Mouse (Mus musculus): ENCODE results near the gene Smco3. TPM values are rescaled to one million over a fixed set of nuclear protein-coding genes. Genes with fewer than 3 reads are reported as not detected.
A peak's percentile ranks its signal among the peaks of the same experiment; 100 is the strongest.
"Not testable (repeated sequence)": the region's sequence is repeated elsewhere in the genome, so short reads cannot be mapped to it uniquely, and the experiment has no call there.

Smco3 gene
- 0.20 TPM in 1 of 2 replicates, not detected in the other for polyA plus RNA-seq (2015; fragmentation: Nextera tagmentation; extraction: Ambion mirVana)

DNA sequence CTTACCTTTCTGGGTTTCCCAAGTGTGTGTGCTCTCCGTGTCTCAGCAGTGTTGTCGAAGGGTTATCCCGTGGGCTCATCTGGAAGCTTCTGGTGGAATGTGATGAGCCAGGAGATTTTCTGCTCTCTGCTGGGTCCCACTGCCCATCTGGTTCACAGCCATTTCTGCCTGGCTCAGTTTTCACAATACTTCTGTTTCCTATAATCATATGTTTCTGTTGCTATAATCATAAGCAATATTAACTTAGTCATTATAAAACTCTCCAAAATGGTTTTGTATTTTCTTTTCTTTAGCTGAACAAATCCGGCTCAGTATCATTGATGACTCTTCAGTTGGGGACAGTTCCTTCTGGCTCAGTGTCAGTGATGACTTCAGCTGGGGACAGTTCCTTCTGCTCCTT lies at the start of gene Smco3:
Gene Smco3, minus strand, starts transcription at position 101 of the 400 bp plus-strand sequence.
- Histone ChIP-seq H3K4me2 (no peak within 1 kb of the TSS), H3K4me3 (no peak within 1 kb of the TSS), H3K9ac (no peak within 1 kb of the TSS)

DNA sequence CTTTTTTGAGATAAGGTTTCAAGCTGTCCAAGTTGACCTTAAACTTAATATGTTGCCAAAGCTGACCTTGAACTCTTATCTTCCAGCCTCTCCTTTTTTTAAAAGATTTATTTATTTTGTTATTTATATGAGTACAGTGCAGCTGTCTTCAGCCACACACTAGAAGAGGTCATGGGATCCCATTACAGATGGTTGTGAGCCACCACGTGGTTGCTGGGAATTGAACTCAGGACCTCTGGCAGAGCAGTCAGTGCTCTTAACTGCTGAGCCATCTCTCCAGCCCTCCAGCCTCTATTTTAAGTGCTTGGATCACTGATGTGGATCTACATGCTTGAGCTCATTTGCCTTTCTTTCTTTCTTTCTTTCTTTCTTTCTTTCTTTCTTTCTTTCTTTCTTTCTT lies 49.5 kb upstream of the Smco3 start:
- 47% methylated on average over 1 of the region's 1 CpGs for WGBS
- not testable (repeated sequence) for H3K4me2 ChIP-seq; H3K27me3 ChIP-seq (replicated peaks); ATAC-seq (ENCODE audit: extremely low read depth, insufficient number of reproducible peaks, low FRiP score, low TSS enrichment); H3K9ac ChIP-seq; H3K9me3 ChIP-seq; H3K4me3 ChIP-seq; H3K27ac ChIP-seq (replicated peaks); H3K36me3 ChIP-seq
- peaks cover 20% of the 10 kb centered on the region for H3K4me1 ChIP-seq

More for the DNA sequence above, at the start of gene Smco3:
- Histone ChIP-seq H3K27ac (replicated peaks) (no peak within 1 kb of the TSS), H3K36me3 (no peaks in the 10 kb centered on the region), H3K4me1 (no peaks in the 10 kb centered on the region), H3K9me3 (no peaks in the 10 kb centered on the region), H3K27me3 (replicated peaks) (peaks cover 5% of the 10 kb centered on the region; the same call in 1 of the 2 replicates)
- 43% methylated on average over 4 of the region's 4 CpGs for WGBS
- no peak for ATAC-seq (ENCODE audit: extremely low read depth, insufficient number of reproducible peaks, low FRiP score, low TSS enrichment)

DNA sequence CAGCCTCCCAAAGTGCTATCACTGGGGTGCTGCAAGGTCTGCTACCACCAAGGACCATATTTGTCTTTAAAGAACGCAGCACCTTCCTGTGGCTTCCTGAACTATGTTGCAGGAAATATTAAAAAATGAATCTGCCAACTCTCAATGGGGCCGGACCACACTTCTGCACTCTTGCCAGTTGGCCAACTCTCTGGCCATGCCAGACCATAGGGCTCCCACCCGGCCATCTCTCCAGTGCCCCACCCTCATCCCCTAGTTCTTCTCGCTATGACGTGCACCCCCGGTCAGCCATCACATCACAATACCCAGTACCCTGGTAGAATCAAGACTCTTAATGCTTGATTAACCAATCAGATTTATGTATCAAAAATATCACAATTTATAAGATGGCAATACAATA lies 48.7 kb upstream of the Smco3 start:
- Histone ChIP-seq H3K27me3 (replicated peaks) (no peaks in the 10 kb centered on the region), H3K4me2 (no peak overlapping the region), H3K4me3 (no peak overlapping the region), H3K36me3 (no peaks in the 10 kb centered on the region), H3K9ac (no peak overlapping the region), H3K9me3 (no peaks in the 10 kb centered on the region), H3K27ac (replicated peaks) (no peak overlapping the region), H3K4me1 (peaks cover 13% of the 10 kb centered on the region)
- 89% methylated on average over 6 of the region's 6 CpGs for WGBS
- no peak for ATAC-seq (ENCODE audit: extremely low read depth, insufficient number of reproducible peaks, low FRiP score, low TSS enrichment)

DNA sequence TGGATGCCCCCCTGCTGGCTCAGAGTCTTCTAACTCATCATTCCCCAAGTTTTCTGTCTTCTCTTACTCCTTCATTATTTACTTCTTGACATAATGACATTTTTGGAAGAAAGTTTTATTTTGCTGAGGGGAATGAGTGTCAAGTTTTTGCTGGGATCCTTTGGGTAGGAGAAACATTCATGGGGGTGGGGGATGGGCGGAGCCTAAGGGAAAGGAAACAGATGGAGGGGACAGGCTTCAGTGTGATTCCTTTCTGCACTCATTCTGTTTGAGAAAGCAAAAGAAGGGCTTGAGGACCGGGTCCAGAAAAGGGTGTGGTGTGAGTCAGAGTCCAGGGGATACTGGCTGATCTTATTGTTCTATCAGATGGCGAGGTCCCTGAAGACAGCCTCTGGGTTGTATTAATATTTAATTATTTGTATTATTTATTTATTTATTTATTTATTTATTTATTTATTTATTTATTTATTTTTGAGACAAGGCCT lies 48.2 kb upstream of the Smco3 start:
- no peak overlapping the region for H3K9ac ChIP-seq
- WGBS: 72% methylated on average over 3 of the region's 3 CpGs
- H3K4me1 ChIP-seq: peaks cover 13% of the 10 kb centered on the region
- no peaks in the 10 kb centered on the region for H3K27me3 ChIP-seq (replicated peaks)
- no peak overlapping the region for H3K27ac ChIP-seq (replicated peaks)
- H3K4me2 ChIP-seq: no peak overlapping the region
- no peaks in the 10 kb centered on the region for H3K9me3 ChIP-seq
- H3K36me3 ChIP-seq: no peaks in the 10 kb centered on the region
- no peak for ATAC-seq (ENCODE audit: extremely low read depth, insufficient number of reproducible peaks, low FRiP score, low TSS enrichment)
- H3K4me3 ChIP-seq: no peak overlapping the region

DNA sequence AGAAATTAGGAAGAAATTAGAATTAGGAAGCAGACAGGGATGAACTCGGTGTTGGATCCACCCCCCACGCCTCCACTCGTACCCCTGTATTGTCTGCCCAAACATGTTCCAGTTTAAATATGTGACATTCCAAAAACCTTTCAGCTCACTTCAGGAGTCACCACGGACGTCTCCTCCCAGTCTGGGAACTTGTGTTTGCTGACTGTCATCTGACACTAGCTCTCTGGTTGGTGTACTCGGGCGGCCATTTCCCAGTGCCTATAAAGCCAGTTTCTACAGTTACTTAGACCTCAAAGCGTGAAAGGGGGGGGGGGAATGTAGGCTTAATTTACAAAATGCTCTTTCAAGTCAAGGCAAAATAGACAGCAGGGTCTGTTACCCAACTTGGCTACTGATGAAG lies 46.4 kb upstream of the Smco3 start:
- no peak overlapping the region for H3K27ac ChIP-seq (replicated peaks)
- no peak overlapping the region for H3K4me3 ChIP-seq
- H3K9me3 ChIP-seq: no peaks in the 10 kb centered on the region
- H3K4me1 ChIP-seq: no peaks in the 10 kb centered on the region
- no peaks in the 10 kb centered on the region for H3K36me3 ChIP-seq
- no peak for ATAC-seq (ENCODE audit: extremely low read depth, insufficient number of reproducible peaks, low FRiP score, low TSS enrichment)
- no peaks in the 10 kb centered on the region for H3K27me3 ChIP-seq (replicated peaks)
- no peak overlapping the region for H3K9ac ChIP-seq
- 63% methylated on average over 8 of the region's 8 CpGs for WGBS
- no peak overlapping the region for H3K4me2 ChIP-seq

DNA sequence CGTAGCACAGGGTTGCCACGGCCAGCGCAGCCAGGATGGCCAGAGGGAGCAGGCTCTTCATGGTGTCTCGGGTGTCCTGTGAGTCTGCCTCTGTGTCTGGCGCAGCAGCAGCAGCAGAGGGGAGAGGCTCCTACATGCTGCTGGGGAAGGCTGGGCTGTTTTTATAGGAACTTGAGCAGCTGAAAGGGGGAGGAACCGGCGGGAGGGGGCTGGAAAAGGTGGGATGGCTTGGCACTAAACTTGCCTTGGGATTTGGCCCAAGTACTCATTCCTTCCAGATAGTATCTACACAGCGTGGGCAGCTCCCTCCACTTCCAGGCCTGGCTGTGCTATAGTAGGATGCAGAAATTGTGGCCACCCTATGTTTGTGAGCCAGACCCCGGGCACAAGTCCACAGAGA lies 40.4 kb upstream of the Smco3 start, which contains the start of gene Mgp:
Gene Mgp, minus strand, starts transcription at position 154 of the 400 bp plus-strand sequence.
- H3K27ac ChIP-seq (replicated peaks): peak within 1 kb of the TSS; percentile 85
- H3K4me2 ChIP-seq: peak within 1 kb of the TSS; percentile 65
- H3K4me1 ChIP-seq: peaks cover 28% of the 10 kb centered on the region
- peaks cover 12% of the 10 kb centered on the region for H3K36me3 ChIP-seq
- H3K9me3 ChIP-seq: no peaks in the 10 kb centered on the region
- H3K27me3 ChIP-seq (replicated peaks): no peaks in the 10 kb centered on the region
- peak; percentile 35; the same call in 1 of the 2 replicates for ATAC-seq (ENCODE audit: extremely low read depth, insufficient number of reproducible peaks, low FRiP score, low TSS enrichment)
- 18% methylated on average over 9 of the region's 9 CpGs for WGBS
- H3K9ac ChIP-seq: peak within 1 kb of the TSS; percentile 85
- peak within 1 kb of the TSS; percentile 55 for H3K4me3 ChIP-seq

DNA sequence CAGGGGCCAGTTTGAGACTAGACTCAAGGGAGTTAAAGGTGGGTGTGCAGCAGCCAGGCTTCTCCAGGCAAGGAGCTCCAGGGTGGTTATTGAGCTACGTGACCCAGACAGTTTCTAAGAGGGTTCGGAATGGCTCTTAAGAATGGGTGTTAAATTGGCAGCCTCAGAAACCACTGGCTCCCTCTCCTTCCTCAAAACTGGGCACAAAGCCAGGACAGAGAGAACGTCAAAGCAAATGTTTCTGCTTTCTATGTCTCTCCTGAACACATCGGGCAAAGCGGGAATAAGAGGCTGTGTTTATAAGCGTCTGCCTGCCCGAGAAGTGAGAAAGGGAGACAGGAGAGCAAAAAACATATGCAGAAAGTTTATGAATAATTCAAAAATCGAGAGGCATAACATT lies 39.3 kb upstream of the Smco3 start:
- H3K4me1 ChIP-seq: peaks cover 28% of the 10 kb centered on the region
- H3K27me3 ChIP-seq (replicated peaks): no peaks in the 10 kb centered on the region
- H3K9me3 ChIP-seq: no peaks in the 10 kb centered on the region
- WGBS: 16% methylated on average over 8 of the region's 8 CpGs
- H3K4me2 ChIP-seq: peak overlapping the region; percentile 65
- H3K9ac ChIP-seq: peak overlapping the region; percentile 75
- no peak for ATAC-seq (ENCODE audit: extremely low read depth, insufficient number of reproducible peaks, low FRiP score, low TSS enrichment)
- peaks cover 12% of the 10 kb centered on the region for H3K36me3 ChIP-seq
- peak overlapping the region; percentile 55 for H3K4me3 ChIP-seq
- H3K27ac ChIP-seq (replicated peaks): peak overlapping the region; percentile 75

DNA sequence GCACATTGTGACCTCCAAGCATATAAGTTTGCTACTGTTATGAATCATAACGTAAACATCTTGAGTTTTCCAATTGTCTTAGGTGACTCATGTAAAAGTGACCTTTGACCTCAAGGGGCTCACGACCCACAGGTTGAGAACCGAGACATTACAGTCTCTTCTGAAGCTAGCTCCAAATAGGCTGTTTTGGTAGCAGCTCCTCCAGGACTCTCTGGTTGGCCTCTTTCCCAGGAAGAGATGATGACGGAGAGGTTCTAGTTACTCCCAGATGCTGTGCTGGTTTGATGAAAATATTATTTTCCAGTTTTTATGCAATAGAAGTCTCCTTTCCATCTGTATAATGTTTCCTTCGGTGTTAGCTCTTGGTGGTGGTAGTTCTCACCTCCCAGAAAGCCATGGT lies 33.7 kb upstream of the Smco3 start:
- H3K9ac ChIP-seq: no peak overlapping the region
- H3K4me2 ChIP-seq: no peak overlapping the region
- H3K27me3 ChIP-seq (replicated peaks): no peaks in the 10 kb centered on the region
- WGBS: 67% methylated on average over 5 of the region's 5 CpGs
- peaks cover 7% of the 10 kb centered on the region; the same call in 1 of the 2 replicates for H3K4me1 ChIP-seq
- H3K4me3 ChIP-seq: no peak overlapping the region
- no peaks in the 10 kb centered on the region for H3K9me3 ChIP-seq
- no peak for ATAC-seq (ENCODE audit: extremely low read depth, insufficient number of reproducible peaks, low FRiP score, low TSS enrichment)
- no peak overlapping the region for H3K27ac ChIP-seq (replicated peaks)
- H3K36me3 ChIP-seq: peaks cover 12% of the 10 kb centered on the region

DNA sequence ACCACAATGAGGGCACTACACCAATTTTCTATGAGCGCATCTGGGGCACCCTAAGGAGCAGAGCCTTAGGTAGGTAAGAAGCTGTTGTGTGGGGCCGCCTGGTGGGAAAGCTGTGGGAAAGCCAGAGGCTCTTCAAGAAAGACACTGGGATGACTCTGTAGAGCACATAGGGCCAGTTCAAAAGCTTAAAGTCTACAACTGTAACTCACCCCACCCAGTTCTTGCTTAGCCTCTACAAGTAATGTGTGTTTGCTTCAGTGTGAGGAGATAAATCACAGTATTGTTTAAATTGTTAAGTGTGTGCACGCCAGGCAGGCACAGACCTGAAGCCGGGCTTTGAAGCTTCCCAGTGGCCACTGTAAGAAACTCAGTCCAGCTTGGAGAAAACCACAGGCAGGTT lies 30.9 kb upstream of the Smco3 start:
- no peak overlapping the region for H3K27ac ChIP-seq (replicated peaks)
- no peak overlapping the region for H3K9ac ChIP-seq
- no peaks in the 10 kb centered on the region for H3K36me3 ChIP-seq
- H3K4me2 ChIP-seq: no peak overlapping the region
- WGBS: 78% methylated on average over 4 of the region's 4 CpGs
- H3K27me3 ChIP-seq (replicated peaks): no peaks in the 10 kb centered on the region
- H3K9me3 ChIP-seq: no peaks in the 10 kb centered on the region
- H3K4me3 ChIP-seq: no peak overlapping the region
- H3K4me1 ChIP-seq: peaks cover 4% of the 10 kb centered on the region; the same call in 1 of the 2 replicates
- ATAC-seq (ENCODE audit: extremely low read depth, insufficient number of reproducible peaks, low FRiP score, low TSS enrichment): no peak

DNA sequence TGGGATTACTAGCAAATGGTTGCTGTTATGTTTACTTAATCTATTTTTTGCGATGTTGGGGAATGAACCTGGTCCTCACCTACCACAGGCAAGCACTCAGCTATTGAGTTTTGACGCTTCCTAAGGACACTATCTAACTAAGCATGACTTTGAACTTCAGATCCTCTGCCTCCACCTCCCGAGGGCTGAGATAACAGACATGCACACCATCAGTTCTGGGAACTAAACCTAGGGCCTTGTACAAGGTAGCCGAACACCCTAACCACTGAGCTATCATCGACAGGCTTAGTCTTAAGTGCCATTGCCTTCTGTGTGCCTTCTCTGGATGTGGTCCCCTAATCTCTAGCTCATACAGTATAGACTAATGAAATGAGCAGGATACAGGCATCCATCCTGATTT lies 30.1 kb upstream of the Smco3 start:
- 72% methylated on average over 5 of the region's 5 CpGs for WGBS
- H3K9me3 ChIP-seq: no peaks in the 10 kb centered on the region

DNA sequence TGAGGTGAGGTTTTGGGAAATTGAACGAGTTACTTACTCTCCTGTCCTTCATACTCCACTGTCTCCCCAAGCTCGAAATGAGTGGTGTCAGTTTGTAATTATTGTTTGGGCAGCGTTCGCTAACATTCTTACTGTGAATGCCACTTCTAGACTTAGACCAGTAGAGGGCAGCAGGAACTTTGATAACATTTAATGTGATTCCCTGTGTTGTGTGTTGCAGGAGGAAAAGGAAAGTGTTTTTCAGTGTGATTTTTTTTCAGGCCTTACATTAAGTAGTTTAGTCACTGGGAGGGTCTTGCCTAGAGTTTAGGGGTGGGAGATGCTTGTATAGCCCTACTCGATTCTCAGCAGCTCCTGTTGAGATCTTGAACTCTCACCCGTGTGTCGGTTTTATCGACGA lies 25.8 kb upstream of the Smco3 start:
- H3K4me3 ChIP-seq: no peak overlapping the region
- ATAC-seq (ENCODE audit: extremely low read depth, insufficient number of reproducible peaks, low FRiP score, low TSS enrichment): no peak

More for the DNA sequence above, 30.1 kb upstream of the Smco3 start:
- H3K36me3 ChIP-seq: no peaks in the 10 kb centered on the region
- ATAC-seq (ENCODE audit: extremely low read depth, insufficient number of reproducible peaks, low FRiP score, low TSS enrichment): no peak
- peaks cover 10% of the 10 kb centered on the region for H3K4me1 ChIP-seq
- no peak overlapping the region for H3K4me2 ChIP-seq
- no peak overlapping the region for H3K9ac ChIP-seq
- H3K27ac ChIP-seq (replicated peaks): no peak overlapping the region
- H3K4me3 ChIP-seq: no peak overlapping the region
- H3K27me3 ChIP-seq (replicated peaks): no peaks in the 10 kb centered on the region

DNA sequence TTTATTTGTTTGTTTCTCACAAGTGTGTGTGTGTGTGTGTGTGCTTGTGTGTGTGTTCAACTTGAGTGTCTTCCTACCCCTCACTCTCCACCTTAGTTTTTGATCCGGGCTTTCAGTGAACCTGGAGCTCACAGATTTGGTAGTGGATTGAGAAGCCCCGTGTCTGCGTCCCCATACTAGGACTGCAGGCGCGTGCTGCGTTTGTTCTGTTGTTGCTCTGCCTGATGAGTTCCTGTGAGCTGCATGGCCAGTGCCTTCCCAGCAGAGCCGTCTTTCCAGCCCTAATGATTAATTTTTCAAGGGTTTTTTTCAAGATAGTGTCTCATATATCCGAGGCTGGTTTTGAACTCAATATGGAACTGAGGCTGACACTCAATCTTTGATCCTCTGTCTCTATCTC lies 23.2 kb upstream of the Smco3 start:
- H3K4me2 ChIP-seq: peak overlapping the region; percentile 73
- peak overlapping the region; percentile 78 for H3K9ac ChIP-seq
- 0 out of 2 replicates have a peak, but pooled peaks cover 2% of the 10 kb centered on the region for H3K36me3 ChIP-seq
- H3K4me1 ChIP-seq: peaks cover 75% of the 10 kb centered on the region
- H3K4me3 ChIP-seq: no peak overlapping the region
- H3K27ac ChIP-seq (replicated peaks): peak overlapping the region; percentile 97
- no peaks in the 10 kb centered on the region for H3K27me3 ChIP-seq (replicated peaks)
- ATAC-seq (ENCODE audit: extremely low read depth, insufficient number of reproducible peaks, low FRiP score, low TSS enrichment): no peak
- no peaks in the 10 kb centered on the region for H3K9me3 ChIP-seq
- 31% methylated on average over 8 of the region's 8 CpGs for WGBS

More for the DNA sequence above, 25.8 kb upstream of the Smco3 start:
- Histone ChIP-seq H3K27ac (replicated peaks) (peak overlapping the region; percentile 97), H3K4me2 (peak overlapping the region; percentile 46), H3K4me1 (peaks cover 54% of the 10 kb centered on the region), H3K9ac (peak overlapping the region; percentile 74), H3K27me3 (replicated peaks) (no peaks in the 10 kb centered on the region), H3K9me3 (no peaks in the 10 kb centered on the region), H3K36me3 (no peaks in the 10 kb centered on the region)
- 35% methylated on average over 9 of the region's 9 CpGs for WGBS
